Mouse (Mus musculus) CD4-positive naive resting alpha-beta T cell, adult 76 days (primary cell): Measurements from ENCODE around the gene Parp2. TPM values are rescaled to one million over a fixed set of nuclear protein-coding genes. Genes with fewer than 3 reads are reported as not detected.

ENCODE experiments used
- total RNA-seq: library from RNA; stranded (reverse); gene quantifications from one replicate; pipeline ENCODE4 v1.2.4, GENCODE M21; 2023

The Parp2 gene
- 67.2 TPM for total RNA-seq

GRCm38 (mm10) chr14:50807487-50808072, at the start of gene Parp2, which contains the start of gene Ccnb1ip1:
Parp2 (plus strand) TSS chr14:50807841.
Ccnb1ip1 (minus strand) TSS chr14:50807732.

GRCm38 (mm10) chr14:50785251-50785637, 22.4 kb upstream of the Parp2 start, which contains the start of gene Ttc5:
Ttc5 (minus strand) TSS chr14:50785519.

GRCm38 (mm10) chr14:50869889-50870804, 62.5 kb downstream of the Parp2 start, which contains the start of gene Tep1:
Tep1 (minus strand) TSS chr14:50870560.

Other genes starting within 250 kb of the Parp2 start
- gene Olfr744, start 193.0 kb upstream of the Parp2 start, total RNA-seq, result not detected
- gene Olfr745, start 168.5 kb upstream of the Parp2 start, total RNA-seq, result not detected
- gene Olfr746, start 160.8 kb upstream of the Parp2 start, total RNA-seq, result not detected
- gene Olfr747, start 114.6 kb upstream of the Parp2 start, total RNA-seq, result not detected
- gene Olfr748, start 100.5 kb upstream of the Parp2 start, total RNA-seq, result not detected
- gene Olfr749, start 62.7 kb upstream of the Parp2 start, total RNA-seq, result not detected
- gene Ttc5, start 22.3 kb upstream of the Parp2 start, total RNA-seq, result 76.9 TPM
- gene Ccnb1ip1, start 109 bp upstream of the Parp2 start, total RNA-seq, result not detected
- 45.2 TPM for gene Tep1, start 62.7 kb downstream of the Parp2 start, total RNA-seq
- gene Klhl33, start 89.7 kb downstream of the Parp2 start, total RNA-seq, result 0.41 TPM
- gene Osgep, start 117.1 kb downstream of the Parp2 start, total RNA-seq, result 36.9 TPM
- 43.1 TPM for gene Apex1, start 117.1 kb downstream of the Parp2 start, total RNA-seq
- 122 TPM for gene Pip4p1, start 123.0 kb downstream of the Parp2 start, total RNA-seq
- 21.6 TPM for gene Pnp, start 123.2 kb downstream of the Parp2 start, total RNA-seq
- 17.4 TPM for gene Gm49342, start 136.7 kb downstream of the Parp2 start, total RNA-seq
- 2.6 TPM for gene Pnp2, start 148.2 kb downstream of the Parp2 start, total RNA-seq
- gene Rnase10, start 199.9 kb downstream of the Parp2 start, total RNA-seq, result not detected
- not detected for gene Rnase9, start 234.0 kb downstream of the Parp2 start, total RNA-seq
- gene Rnase11, start 242.3 kb downstream of the Parp2 start, total RNA-seq, result not detected
- not detected for gene Rnase12, start 249.8 kb downstream of the Parp2 start, total RNA-seq